Mouse (Mus musculus) neural tube, embryonic 12.5 days (tissue): ENCODE measurements around the gene Gm9936. TPM values are rescaled to one million over a fixed set of nuclear protein-coding genes. Genes with fewer than 3 reads are reported as not detected.
A peak's percentile ranks its signal among the peaks of the same experiment; 100 is the strongest.

Experiments used
- ATAC-seq: fragments of 200-750 bp; cut with Nextera tagmentation; 2 replicates; pipeline ENCODE4 v1.8.0; 2017; ENCODE audit warnings: low read depth, mild to moderate bottlenecking, moderate TSS enrichment, moderate library complexity; ENCODE audit not compliant: low FRiP score
- H3K27ac ChIP-seq: fragments of 300-500 bp; sonication (generic); 2 replicates; pipeline ENCODE4 v1.5.1; 2016
- H3K27me3 ChIP-seq: fragments of 300-500 bp; sonication (generic); replicated peaks from 2 replicates; pipeline ENCODE4 v1.6.1; 2016; ENCODE audit warnings: mild to moderate bottlenecking
- H3K36me3 ChIP-seq: fragments of 300-500 bp; sonication (generic); 2 replicates; pipeline ENCODE4 v1.6.1; 2016; ENCODE audit warnings: mild to moderate bottlenecking
- H3K4me1 ChIP-seq: fragments of 300-500 bp; sonication (generic); 2 replicates; pipeline ENCODE4 v1.6.1; 2016
- H3K4me2 ChIP-seq: fragments of 300-500 bp; sonication (generic); replicated peaks from 2 replicates; pipeline ENCODE4 v1.6.1; 2016; ENCODE audit warnings: mild to moderate bottlenecking
- H3K4me3 ChIP-seq: fragments of 300-500 bp; sonication (generic); 2 replicates; pipeline ENCODE4 v1.5.1; 2016
- H3K9ac ChIP-seq: fragments of 300-500 bp; sonication (generic); 2 replicates; pipeline ENCODE4 v1.6.1; 2016; ENCODE audit warnings: mild to moderate bottlenecking
- H3K9me3 ChIP-seq: fragments of 300-500 bp; sonication (generic); 2 replicates; pipeline ENCODE4 v1.6.1; 2016; ENCODE audit warnings: mild to moderate bottlenecking
- WGBS: fragments of 180-500 bp; shearing (Covaris S2); methylation state at CpG from one replicate; pipeline ENCODE4 v1.1.7; 2016; 5-methylcytosine and 5-hydroxymethylcytosine counted together
- microRNA-seq: library from miRNA; unstranded; fragments of <30 nt; microRNA quantifications from one replicate; pipeline ENCODE4, GENCODE M21; 2017
- polyA plus RNA-seq: library from polyadenylated mRNA; unstranded; fragments of >200 nt; fragmentation: Nextera tagmentation; extraction: Ambion mirVana; gene quantifications from 2 replicates; pipeline ENCODE4 v1.2.1, GENCODE M21; 2016

Gm9936 gene
- polyA plus RNA-seq, 1 experiment from 2014 or later: 0.71 TPM

GRCm38 (mm10) chr5:114807893-114808292, 50.6 kb downstream of the Gm9936 start:
- Histone ChIP-seq H3K4me3 (no peak overlapping the region), H3K36me3 (peaks cover 57% of the 10 kb centered on the region), H3K27me3 (no peaks in the 10 kb centered on the region), H3K9ac (no peak overlapping the region), H3K9me3 (no peaks in the 10 kb centered on the region), H3K4me1 (peaks cover 28% of the 10 kb centered on the region), H3K4me2 (no peak overlapping the region), H3K27ac (no peak overlapping the region)
- WGBS: 66% methylated on average over 6 of the region's 6 CpGs
- ATAC-seq: no peak

- WGBS: 33% methylated on average over 8 of the region's 8 CpGs
- H3K4me2 ChIP-seq: no peak overlapping the region
- H3K36me3 ChIP-seq: peaks cover 61% of the 10 kb centered on the region
- H3K9ac ChIP-seq: no peak overlapping the region
- ATAC-seq: no peak
- no peaks in the 10 kb centered on the region for H3K9me3 ChIP-seq
- peaks cover 24% of the 10 kb centered on the region for H3K4me1 ChIP-seq
- no peaks in the 10 kb centered on the region for H3K27me3 ChIP-seq
- H3K4me3 ChIP-seq: no peak overlapping the region
- no peak overlapping the region for H3K27ac ChIP-seq
Measured at GRCm38 (mm10) chr5:114807468-114807867, 51.0 kb downstream of the Gm9936 start.

- Histone ChIP-seq H3K36me3 (peaks cover 65% of the 10 kb centered on the region), H3K4me1 (peaks cover 20% of the 10 kb centered on the region), H3K27ac (no peak overlapping the region), H3K9me3 (no peaks in the 10 kb centered on the region), H3K4me3 (no peak overlapping the region), H3K4me2 (no peak overlapping the region), H3K27me3 (no peaks in the 10 kb centered on the region), H3K9ac (no peak overlapping the region)
- WGBS: 54% methylated on average over 9 of the region's 9 CpGs
- no peak for ATAC-seq
Measured at GRCm38 (mm10) chr5:114807063-114807462, 51.4 kb downstream of the Gm9936 start.

- Histone ChIP-seq H3K36me3 (peaks cover 69% of the 10 kb centered on the region), H3K4me3 (no peak overlapping the region), H3K27me3 (no peaks in the 10 kb centered on the region), H3K4me2 (no peak overlapping the region), H3K9me3 (no peaks in the 10 kb centered on the region), H3K27ac (no peak overlapping the region), H3K4me1 (peaks cover 17% of the 10 kb centered on the region), H3K9ac (no peak overlapping the region)
- WGBS: 90% methylated on average over 8 of the region's 8 CpGs
- ATAC-seq: no peak
Measured at GRCm38 (mm10) chr5:114806636-114807035, 51.8 kb downstream of the Gm9936 start.

Small RNA genes lying within 50 kb of the gene (microRNA-seq; reads per million reads assigned to microRNA genes)
- gene Mir6240: 49.4 reads per million, percentile 42 among the genes with 10 or more reads in this experiment

Other genes starting within 250 kb of the Gm9936 start
- gene Trpv4, start 200.3 kb downstream of the Gm9936 start, polyA plus RNA-seq: 0.95 and 1.1 TPM in 2 replicates
- 58.6 and 61.0 TPM in 2 replicates for gene Gltp, start 167.7 kb downstream of the Gm9936 start, polyA plus RNA-seq
- 20.4 and 23.4 TPM in 2 replicates for gene Tchp, start 150.9 kb downstream of the Gm9936 start, polyA plus RNA-seq
- gene Ankrd13a, start 84.0 kb downstream of the Gm9936 start, polyA plus RNA-seq: 76.4 and 89.3 TPM in 2 replicates
- gene Git2, start 83.2 kb downstream of the Gm9936 start, polyA plus RNA-seq: 53.9 and 57.2 TPM in 2 replicates
- 190 and 192 TPM in 2 replicates for gene 1500011B03Rik, start 35.2 kb downstream of the Gm9936 start, polyA plus RNA-seq
- not detected in 2 replicates for gene 4930519G04Rik, start 5.0 kb downstream of the Gm9936 start, polyA plus RNA-seq
- 1.3 and 2.5 TPM in 2 replicates for gene Oasl2, start 38.3 kb upstream of the Gm9936 start, polyA plus RNA-seq
- 0.38 and 0.61 TPM in 2 replicates for gene Oasl1, start 64.6 kb upstream of the Gm9936 start, polyA plus RNA-seq
- gene 2210016L21Rik, start 83.5 kb upstream of the Gm9936 start, polyA plus RNA-seq: 66.7 and 70.0 TPM in 2 replicates
- gene Hnf1a, start 112.4 kb upstream of the Gm9936 start, polyA plus RNA-seq: 0.05 TPM in 1 of 2 replicates, not detected in the other
- 43.5 and 46.7 TPM in 2 replicates for gene Sppl3, start 152.5 kb upstream of the Gm9936 start, polyA plus RNA-seq
- 27.1 and 32.7 TPM in 2 replicates for gene Gm10401, start 239.6 kb upstream of the Gm9936 start, polyA plus RNA-seq